Comparison of ENCODE assay signal across 40 mouse cellular contexts in the genomic region with DNA sequence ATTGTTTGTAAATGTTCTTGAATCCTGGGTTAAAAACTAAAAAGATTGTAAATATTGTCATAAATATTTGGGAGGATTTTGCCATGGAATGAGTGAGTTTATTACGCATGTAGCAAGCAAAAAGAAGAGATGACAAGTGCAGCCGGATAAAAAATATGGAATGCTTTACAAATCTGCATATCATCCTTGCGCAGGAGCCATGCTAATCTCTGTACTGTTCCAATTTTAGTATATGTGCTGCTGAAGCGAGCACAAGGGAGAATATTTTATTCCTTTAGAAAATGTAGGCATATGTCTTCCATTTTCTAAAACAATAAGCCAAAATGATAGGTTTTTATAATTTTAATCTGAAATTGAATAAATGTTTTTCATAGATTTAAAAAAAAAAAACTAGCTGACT. TPM values are rescaled to one million over a fixed set of nuclear protein-coding genes. Genes with fewer than 3 reads are reported as not detected.
"Had no signal": no experiment of that assay in that cellular context is flagged by ENCODE, and none has a peak within 500 bp of the region (broad histone marks: within the 10 kb centered on the region; RNA-seq: fewer than 3 reads in every experiment).

No protein-coding gene starts in this region.

- H3K4me2 ChIP-seq: heart, embryonic 11.5 days; heart, embryonic 13.5 days; heart, embryonic 15.5 days; hindbrain, embryonic 13.5 days; hindbrain, embryonic 15.5 days; kidney, embryonic 15.5 days; limb, embryonic 13.5 days; limb, embryonic 15.5 days; liver, embryonic 12.5 days had no signal

- DNase-seq: gastrocnemius, postnatal 14 days; gastrocnemius, postnatal 36 days; heart, adult 11 months; heart, adult 2 months; heart, postnatal 14 days; heart, postnatal 36 days; kidney, adult 11 months; kidney, adult 2 months; kidney, adult 9 months; kidney, postnatal 14 days; kidney, postnatal 36 days; left cerebral cortex, postnatal 4 days had no signal

- H3K27me3 ChIP-seq: heart, embryonic 13.5 days; heart, embryonic 15.5 days; hindbrain, embryonic 13.5 days; hindbrain, embryonic 15.5 days; kidney, embryonic 15.5 days; limb, embryonic 13.5 days; limb, embryonic 15.5 days; liver, embryonic 12.5 days had no signal

- H3K36me3 ChIP-seq: heart, embryonic 15.5 days; limb, embryonic 15.5 days had no signal

- ATAC-seq: hindbrain, postnatal 0 days; intestine, embryonic 16.5 days; liver, embryonic 12.5 days had no signal

- H3K9me3 ChIP-seq: heart, embryonic 13.5 days; heart, embryonic 15.5 days; hindbrain, embryonic 13.5 days; hindbrain, embryonic 15.5 days; kidney, embryonic 15.5 days; limb, embryonic 13.5 days; limb, embryonic 15.5 days; liver, embryonic 12.5 days had no signal

- H3K4me3 ChIP-seq: heart, adult 2 months; heart, embryonic 13.5 days; heart, embryonic 15.5 days; hindbrain, embryonic 13.5 days; hindbrain, embryonic 15.5 days; kidney, embryonic 15.5 days; limb, embryonic 13.5 days; limb, embryonic 15.5 days; liver, embryonic 12.5 days had no signal

- H3K9ac ChIP-seq: heart, embryonic 13.5 days; heart, embryonic 15.5 days; hindbrain, embryonic 13.5 days; hindbrain, embryonic 15.5 days; kidney, embryonic 15.5 days; limb, embryonic 13.5 days; limb, embryonic 15.5 days; liver, embryonic 12.5 days; liver, embryonic 14.5 days had no signal

- H3K27ac ChIP-seq: heart, adult 2 months; heart, embryonic 13.5 days; heart, embryonic 15.5 days; hindbrain, embryonic 13.5 days; hindbrain, embryonic 15.5 days; hindbrain, postnatal 0 days; kidney, embryonic 15.5 days; kidney, postnatal 0 days; limb, embryonic 13.5 days; limb, embryonic 15.5 days; liver, embryonic 12.5 days; liver, embryonic 14.5 days had no signal

- H3K4me1 ChIP-seq: hindbrain, embryonic 15.5 days; kidney, embryonic 15.5 days; limb, embryonic 15.5 days; liver, embryonic 12.5 days had no signal

RNA-seq across cellular contexts. Expression of gene Gm10203, which starts 56.1 kb away (rescaled TPM):
- total RNA-seq: gastrocnemius, adult 18-20 months; gastrocnemius, adult 8-10 months; gastrocnemius, postnatal 14 days; gastrocnemius, postnatal 36 days; heart, adult 2 months; heart, postnatal 14 days; heart, postnatal 36 days; hematopoietic stem cell, adult 5-6 weeks; hindbrain, postnatal 0 days; layer of hippocampus, adult 18-20 months; layer of hippocampus, postnatal 10 days; layer of hippocampus, postnatal 25 days; left cerebral cortex, adult 18-20 months; left cerebral cortex, postnatal 25 days; left cerebral cortex, postnatal 4 days; liver, adult 2 months had no signal
- polyA plus RNA-seq: gonadal fat pad, adult 2 months; heart, adult 2 months; heart, embryonic 11.5 days; heart, embryonic 13.5 days; heart, embryonic 15.5 days; heart, postnatal 0 days; hindbrain, embryonic 11.5 days; hindbrain, embryonic 13.5 days; hindbrain, embryonic 15.5 days; hindbrain, postnatal 0 days; intestine, embryonic 14.5 days; intestine, embryonic 16.5 days; kidney, adult 2 months; kidney, embryonic 15.5 days; kidney, postnatal 0 days; large intestine, adult 2 months; limb, embryonic 11.5 days; limb, embryonic 13.5 days; limb, embryonic 15.5 days; liver, adult 2 months; liver, embryonic 12.5 days; liver, embryonic 14.5 days had no signal
